In the genomic region with DNA sequence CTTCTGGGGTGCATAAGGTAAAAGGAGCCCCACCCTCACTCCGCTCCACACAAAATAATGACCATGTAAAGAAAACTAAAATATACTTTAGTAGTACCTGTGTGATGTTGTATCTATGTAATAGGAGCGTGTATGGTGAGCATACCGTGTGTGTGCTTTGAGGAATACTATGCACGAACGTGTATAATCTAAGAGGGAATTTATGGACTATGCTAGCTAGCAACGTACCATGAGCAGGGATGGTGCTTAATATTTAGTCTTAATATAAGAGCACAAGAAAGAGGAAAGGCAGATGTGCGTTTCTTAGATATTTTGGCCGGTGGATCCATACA, we compare ENCODE assay signal across 9 mouse cellular contexts. TPM values are rescaled to one million over a fixed set of nuclear protein-coding genes. Genes with fewer than 3 reads are reported as not detected.
DNase-seq lines count a peak whose midpoint lies in the region; ATAC-seq and TF ChIP-seq lines count a peak whose summit lies in the region.
"Had no signal": no experiment of that assay in that cellular context is flagged by ENCODE, and none has a peak within 500 bp of the region (broad histone marks: within the 10 kb centered on the region; RNA-seq: fewer than 3 reads in every experiment).

No protein-coding gene starts in this region.

- peak; percentile 59 for ATAC-seq in lung, embryonic 14.5 days (ENCODE audit: insufficient read depth)
- ATAC-seq in embryonic facial prominence, embryonic 14.5 days (ENCODE audit: low read depth), result peak; percentile 34; the same call in 1 of the 2 replicates
- peak; percentile 40 for ATAC-seq in intestine, embryonic 16.5 days
- ATAC-seq in neural tube, embryonic 14.5 days (ENCODE audit: low read depth), result peak; percentile 62
- no peak for ATAC-seq in megakaryocyte-erythroid progenitor cell, adult 5-6 weeks (replicated peaks; ENCODE audit: low FRiP score, low TSS enrichment, poor library complexity, severe bottlenecking)

- H3K27me3 ChIP-seq in lung, embryonic 14.5 days (ENCODE audit: insufficient read depth, low read length), result no peaks in the 10 kb centered on the region
- H3K27me3 ChIP-seq in embryonic facial prominence, embryonic 14.5 days (replicated peaks; ENCODE audit: control insufficient read depth, insufficient read depth, low read length), result no peaks in the 10 kb centered on the region
- H3K27me3 ChIP-seq in intestine, embryonic 16.5 days (replicated peaks; ENCODE audit: control insufficient read depth, insufficient read depth, low read length), result no peaks in the 10 kb centered on the region
- H3K27me3 ChIP-seq in neural tube, embryonic 14.5 days (ENCODE audit: control insufficient read depth, insufficient read depth, low read length), result no peaks in the 10 kb centered on the region

- peak overlapping the region; percentile 69 for H3K4me2 ChIP-seq in lung, embryonic 14.5 days
- H3K4me2 ChIP-seq in embryonic facial prominence, embryonic 14.5 days (ENCODE audit: low read depth, low read length), result peak overlapping the region; percentile 60
- H3K4me2 ChIP-seq in intestine, embryonic 16.5 days (ENCODE audit: low read depth, low read length), result peak overlapping the region; percentile 87
- peak overlapping the region; percentile 77 for H3K4me2 ChIP-seq in neural tube, embryonic 14.5 days (ENCODE audit: low read depth, low read length)

- H3K9ac ChIP-seq in lung, embryonic 14.5 days, result peak overlapping the region; percentile 49
- peak overlapping the region; percentile 98 for H3K9ac ChIP-seq in embryonic facial prominence, embryonic 14.5 days (ENCODE audit: low read depth, low read length)
- H3K9ac ChIP-seq in intestine, embryonic 16.5 days (ENCODE audit: low read depth, low read length), result peak overlapping the region; percentile 63
- peak overlapping the region; percentile 34; the same call in 1 of the 2 replicates for H3K9ac ChIP-seq in neural tube, embryonic 14.5 days (replicated peaks; ENCODE audit: low read depth, low read length)

- no peak for TF ChIP-seq CTCF in lung, embryonic 14.5 days (IDR thresholded peaks at IDR 0.05; ENCODE audit: low read depth)

- no peaks in the 10 kb centered on the region for H3K4me1 ChIP-seq in lung, embryonic 14.5 days (ENCODE audit: insufficient read depth)
- peaks cover 3% of the 10 kb centered on the region for H3K4me1 ChIP-seq in embryonic facial prominence, embryonic 14.5 days (ENCODE audit: control insufficient read depth, insufficient read depth, low read length)
- peaks cover 15% of the 10 kb centered on the region for H3K4me1 ChIP-seq in intestine, embryonic 16.5 days (ENCODE audit: control insufficient read depth, insufficient read depth, low read length)
- peaks cover 11% of the 10 kb centered on the region for H3K4me1 ChIP-seq in neural tube, embryonic 14.5 days (ENCODE audit: control insufficient read depth, insufficient read depth, low read length)

- WGBS in lung, embryonic 14.5 days, result 3% methylated on average over 8 of the region's 8 CpGs
- WGBS in embryonic facial prominence, embryonic 14.5 days, result 2% methylated on average over 8 of the region's 8 CpGs
- 2% methylated on average over 8 of the region's 8 CpGs for WGBS in intestine, embryonic 16.5 days
- 3% methylated on average over 8 of the region's 8 CpGs for WGBS in neural tube, embryonic 14.5 days

- DNase-seq in lung, embryonic 14.5 days, result no peak
- no peak for DNase-seq in lung, postnatal 25 days (ENCODE audit: low spot score)
- no peak for DNase-seq in embryonic facial prominence, embryonic 14.5 days (ENCODE audit: low spot score)
- DNase-seq in adrenal gland, postnatal 4 days (ENCODE audit: low spot score in 2 of 2), result no peak
- DNase-seq in adrenal gland, adult 2 months, result no peak

- peak overlapping the region; percentile 75 for H3K4me3 ChIP-seq in lung, embryonic 14.5 days (ENCODE audit: low read depth, low read length)
- H3K4me3 ChIP-seq in embryonic facial prominence, embryonic 14.5 days (ENCODE audit: low read depth, low read length), result peak overlapping the region; percentile 92
- H3K4me3 ChIP-seq in intestine, embryonic 16.5 days (ENCODE audit: low read length), result peak overlapping the region; percentile 92
- peak overlapping the region; percentile 76 for H3K4me3 ChIP-seq in neural tube, embryonic 14.5 days (ENCODE audit: low read depth, low read length)

- no peaks in the 10 kb centered on the region for H3K36me3 ChIP-seq in lung, embryonic 14.5 days (ENCODE audit: insufficient read depth)
- no peaks in the 10 kb centered on the region for H3K36me3 ChIP-seq in embryonic facial prominence, embryonic 14.5 days (ENCODE audit: control insufficient read depth, insufficient read depth, low read length)
- H3K36me3 ChIP-seq in intestine, embryonic 16.5 days (ENCODE audit: control insufficient read depth, insufficient read depth, low read length), result no peaks in the 10 kb centered on the region
- H3K36me3 ChIP-seq in neural tube, embryonic 14.5 days (ENCODE audit: control insufficient read depth, insufficient read depth, low read length), result no peaks in the 10 kb centered on the region

- H3K9me3 ChIP-seq in lung, embryonic 14.5 days (ENCODE audit: low read depth, low read length), result no peaks in the 10 kb centered on the region
- no peaks in the 10 kb centered on the region for H3K9me3 ChIP-seq in embryonic facial prominence, embryonic 14.5 days (ENCODE audit: control insufficient read depth, low read length)
- no peaks in the 10 kb centered on the region for H3K9me3 ChIP-seq in intestine, embryonic 16.5 days (ENCODE audit: control insufficient read depth, low read length)
- no peaks in the 10 kb centered on the region for H3K9me3 ChIP-seq in neural tube, embryonic 14.5 days (ENCODE audit: control insufficient read depth, low read length)

- H3K27ac ChIP-seq in lung, embryonic 14.5 days (ENCODE audit: low read depth), result peak overlapping the region; percentile 97
- peak overlapping the region; percentile 96 for H3K27ac ChIP-seq in embryonic facial prominence, embryonic 14.5 days (replicated peaks; ENCODE audit: low read depth, low read length)
- peak overlapping the region; percentile 86 for H3K27ac ChIP-seq in intestine, embryonic 16.5 days (ENCODE audit: low read length)
- H3K27ac ChIP-seq in neural tube, embryonic 14.5 days (ENCODE audit: low read depth, low read length), result peak overlapping the region; percentile 97

RNA-seq across cellular contexts. Expression of gene Krcc1, which starts 0.5 kb away (rescaled TPM):
- 45.5 and 49.0 TPM in 2 replicates for polyA plus RNA-seq in lung, embryonic 14.5 days (2014; fragmentation: Nextera tagmentation; extraction: Ambion mirVana)
- polyA plus RNA-seq in embryonic facial prominence, embryonic 14.5 days (2014; fragmentation: Nextera tagmentation; extraction: Ambion mirVana), result 47.4 and 47.5 TPM in 2 replicates
- 70.8 and 72.0 TPM in 2 replicates for polyA plus RNA-seq in intestine, embryonic 16.5 days (2015; fragmentation: Nextera tagmentation; extraction: Ambion mirVana)
- 15.7 and 20.8 TPM in 2 replicates for polyA plus RNA-seq in neural tube, embryonic 14.5 days (2014; fragmentation: Nextera tagmentation; extraction: Ambion mirVana)
- total RNA-seq in adrenal gland, postnatal 4 days (2021), result 10 to 100 TPM; 48.8 to 55.4 TPM
- 35.7 and 49.9 TPM in 2 replicates for total RNA-seq in megakaryocyte-erythroid progenitor cell, adult 5-6 weeks (2014; fragmentation: Nextera tagmentation)
- total RNA-seq in megakaryocyte-erythroid progenitor cell, adult 5-6 weeks (2017), result 75.0 and 113 TPM in 2 replicates
- 10 to 100 TPM; 75.5 to 82.3 TPM for total RNA-seq in adrenal gland, adult 2 months (2021)
- 3.1 and 3.2 TPM in 2 replicates for polyA plus RNA-seq in adrenal gland, adult 2 months (2012; rRNA removed)

RNA-seq across cellular contexts. Expression of gene Smyd1, which starts 51.0 kb away (rescaled TPM):
- 0.53 and 2.7 TPM in 2 replicates for polyA plus RNA-seq in lung, embryonic 14.5 days (2014; fragmentation: Nextera tagmentation; extraction: Ambion mirVana)
- 28.9 and 31.5 TPM in 2 replicates for polyA plus RNA-seq in embryonic facial prominence, embryonic 14.5 days (2014; fragmentation: Nextera tagmentation; extraction: Ambion mirVana)
- 0.34 and 0.36 TPM in 2 replicates for polyA plus RNA-seq in intestine, embryonic 16.5 days (2015; fragmentation: Nextera tagmentation; extraction: Ambion mirVana)
- polyA plus RNA-seq in neural tube, embryonic 14.5 days (2014; fragmentation: Nextera tagmentation; extraction: Ambion mirVana), result 0.27 and 0.50 TPM in 2 replicates
- 1 to 10 TPM; 2.7 to 6.3 TPM for total RNA-seq in adrenal gland, postnatal 4 days (2021)
- not detected in 2 replicates for total RNA-seq in megakaryocyte-erythroid progenitor cell, adult 5-6 weeks (2014; fragmentation: Nextera tagmentation)
- not detected in 2 replicates for total RNA-seq in megakaryocyte-erythroid progenitor cell, adult 5-6 weeks (2017)
- under 1 TPM in 1 of 2 experiments, not detected in 1; 0.41 TPM for total RNA-seq in adrenal gland, adult 2 months (2021)
- 0.09 TPM in 2 replicates for polyA plus RNA-seq in adrenal gland, adult 2 months (2012; rRNA removed)

RNA-seq across cellular contexts. Expression of gene Cd8b1, which starts 51.6 kb away (rescaled TPM):
- 0.20 TPM in 1 of 2 replicates, not detected in the other for polyA plus RNA-seq in lung, embryonic 14.5 days (2014; fragmentation: Nextera tagmentation; extraction: Ambion mirVana)
- polyA plus RNA-seq in embryonic facial prominence, embryonic 14.5 days (2014; fragmentation: Nextera tagmentation; extraction: Ambion mirVana), result not detected in 2 replicates
- not detected in 2 replicates for polyA plus RNA-seq in intestine, embryonic 16.5 days (2015; fragmentation: Nextera tagmentation; extraction: Ambion mirVana)
- polyA plus RNA-seq in neural tube, embryonic 14.5 days (2014; fragmentation: Nextera tagmentation; extraction: Ambion mirVana), result not detected in 2 replicates
- total RNA-seq in adrenal gland, postnatal 4 days (2021), result not detected
- 0.49 TPM in 1 of 2 replicates, not detected in the other for total RNA-seq in megakaryocyte-erythroid progenitor cell, adult 5-6 weeks (2014; fragmentation: Nextera tagmentation)
- not detected in 2 replicates for total RNA-seq in megakaryocyte-erythroid progenitor cell, adult 5-6 weeks (2017)
- total RNA-seq in adrenal gland, adult 2 months (2021), result under 1 TPM in 1 of 2 experiments, not detected in 1; 0.24 TPM
- 0.11 and 0.12 TPM in 2 replicates for polyA plus RNA-seq in adrenal gland, adult 2 months (2012; rRNA removed)
- total RNA-seq: left cerebral cortex, adult 8-10 months had no signal

Comparison
In these comparisons a context has a peak if more than half of its experiments do, and no peak if none do; other contexts are left out.
1. H3K9ac ChIP-seq: peak in every context shown above with its lines; median percentile 98 in embryonic facial prominence, embryonic 14.5 days; 63 in intestine, embryonic 16.5 days; 49 in lung, embryonic 14.5 days; 34 in neural tube, embryonic 14.5 days.